Mouse (Mus musculus) hematopoietic stem cell, adult 5-6 weeks (primary cell): ENCODE results near the gene Eif2s1. TPM values are rescaled to one million over a fixed set of nuclear protein-coding genes. Genes with fewer than 3 reads are reported as not detected.

ENCODE experiments used
- total RNA-seq: library from RNA; stranded (forward); fragments of 172-1452, 232-1000 nt; gene quantifications from 2 replicates; pipeline ENCODE4 v1.2.3, GENCODE M21; 2017

The Eif2s1 gene
- total RNA-seq, 1 experiment from 2014 or later = 101 TPM

Other genes starting within 250 kb of the Eif2s1 start
- gene Fam71d, start 170.3 kb upstream of the Eif2s1 start, total RNA-seq = not detected in 2 replicates
- 43.7 and 47.7 TPM in 2 replicates for gene Mpp5, start 112.9 kb upstream of the Eif2s1 start, total RNA-seq
- gene Atp6v1d, start 181 bp upstream of the Eif2s1 start, total RNA-seq = 33.5 and 61.6 TPM in 2 replicates
- gene Plek2, start 45.1 kb downstream of the Eif2s1 start, total RNA-seq = 0.19 TPM in 1 of 2 replicates, not detected in the other
- 21.8 and 27.7 TPM in 2 replicates for gene Tmem229b, start 145.8 kb downstream of the Eif2s1 start, total RNA-seq
- 0.13 and 0.60 TPM in 2 replicates for gene Plekhh1, start 167.3 kb downstream of the Eif2s1 start, total RNA-seq
- 17.8 and 23.3 TPM in 2 replicates for gene Pigh, start 227.8 kb downstream of the Eif2s1 start, total RNA-seq